Mouse (Mus musculus) forebrain, embryonic 10.5 days (tissue): Measurements from ENCODE around the gene Cacnb1. TPM values are rescaled to one million over a fixed set of nuclear protein-coding genes. Genes with fewer than 3 reads are reported as not detected.

Experiments used
- DNase-seq: peaks from one replicate; pipeline ENCODE4 v3.0.0-alpha.2; 2017; ENCODE audit warnings: low spot score; ENCODE audit errors: extremely low spot score
- H3K27ac ChIP-seq: fragments of 300-500 bp; sonication (generic); 2 replicates; pipeline ENCODE4 v1.5.1; 2016; ENCODE audit warnings: mild to moderate bottlenecking
- H3K27me3 ChIP-seq: fragments of 300-500 bp; sonication (generic); 2 replicates; pipeline ENCODE4 v1.6.1; 2016; ENCODE audit warnings: mild to moderate bottlenecking; ENCODE audit not compliant: poor library complexity, severe bottlenecking
- H3K36me3 ChIP-seq: fragments of 300-500 bp; sonication (generic); replicated peaks from 2 replicates; pipeline ENCODE4 v1.6.1; 2016; ENCODE audit warnings: mild to moderate bottlenecking, moderate library complexity
- H3K4me1 ChIP-seq: fragments of 300-500 bp; sonication (generic); 2 replicates; pipeline ENCODE4 v1.6.1; 2016
- H3K4me3 ChIP-seq: fragments of 300-500 bp; sonication (generic); 2 replicates; pipeline ENCODE4 v1.5.1; 2016; ENCODE audit warnings: mild to moderate bottlenecking, moderate library complexity
- H3K9me3 ChIP-seq: fragments of 300-500 bp; sonication (generic); 2 replicates; pipeline ENCODE4 v1.6.1; 2016; ENCODE audit warnings: mild to moderate bottlenecking, moderate library complexity
- WGBS: fragments of 180-500 bp; shearing (Covaris S2); methylation state at CpG from one replicate; pipeline ENCODE4 v1.1.7; 2016; 5-methylcytosine and 5-hydroxymethylcytosine counted together
- polyA plus RNA-seq: library from polyadenylated mRNA; unstranded; fragments of >200 nt; fragmentation: Nextera tagmentation; extraction: Ambion mirVana; gene quantifications from 2 replicates; pipeline ENCODE4 v1.2.1, GENCODE M21; 2016

Cacnb1 gene
- polyA plus RNA-seq, 1 experiment from 2014 or later: 5.3 TPM

DNA sequence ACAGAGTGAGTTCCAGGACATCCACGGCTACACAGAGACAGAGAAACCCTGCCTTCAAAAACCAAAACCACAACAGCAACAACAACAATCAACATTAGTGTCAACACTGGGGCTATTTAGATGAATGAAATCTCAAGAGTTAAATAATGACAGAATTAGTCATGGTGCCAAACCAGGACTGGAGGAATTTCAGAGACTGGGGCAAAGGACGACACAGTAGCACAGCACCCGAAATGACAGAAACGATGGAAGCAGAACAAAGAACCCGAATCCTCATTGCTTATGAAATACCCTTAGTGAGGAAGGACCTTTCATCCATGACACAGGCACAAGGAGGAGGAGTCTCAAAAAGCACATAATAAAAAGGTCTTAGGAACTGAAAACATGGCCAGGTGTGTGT, 48.7 kb downstream of the Cacnb1 start:
- Histone ChIP-seq H3K36me3 (no peaks in the 10 kb centered on the region), H3K9me3 (no peaks in the 10 kb centered on the region), H3K27me3 (no peaks in the 10 kb centered on the region), H3K27ac (no peak overlapping the region), H3K4me3 (no peak overlapping the region), H3K4me1 (peaks cover 12% of the 10 kb centered on the region)
- WGBS: 91% methylated on average over 5 of the region's 5 CpGs
- DNase-seq: no peak

DNA sequence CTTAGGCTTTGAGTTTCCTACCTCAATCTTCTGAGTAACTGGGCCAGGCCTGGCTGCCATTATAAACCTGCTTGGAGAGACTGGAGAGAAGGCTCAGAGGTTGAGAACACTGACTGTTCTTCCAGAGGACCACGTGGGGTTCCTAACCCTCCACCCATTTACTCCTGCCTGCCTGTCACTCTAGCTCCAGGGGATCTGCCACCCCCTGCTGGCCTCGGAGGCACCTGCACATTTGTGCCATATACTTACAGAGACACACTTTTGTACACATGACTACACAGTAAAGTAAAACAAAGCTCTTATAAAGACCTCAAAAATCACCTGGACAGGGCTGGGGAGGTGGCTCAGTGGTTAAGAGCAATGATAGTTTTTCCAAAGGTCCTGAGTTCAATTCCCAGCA, 50.4 kb downstream of the Cacnb1 start:
- Histone ChIP-seq H3K27me3 (0 out of 2 replicates have a peak, but pooled peaks cover 4% of the 10 kb centered on the region), H3K27ac (no peak overlapping the region), H3K9me3 (no peaks in the 10 kb centered on the region), H3K4me1 (peaks cover 12% of the 10 kb centered on the region), H3K4me3 (no peak overlapping the region), H3K36me3 (no peaks in the 10 kb centered on the region)
- no peak for DNase-seq
- 68% methylated on average over 2 of the region's 2 CpGs for WGBS

DNA sequence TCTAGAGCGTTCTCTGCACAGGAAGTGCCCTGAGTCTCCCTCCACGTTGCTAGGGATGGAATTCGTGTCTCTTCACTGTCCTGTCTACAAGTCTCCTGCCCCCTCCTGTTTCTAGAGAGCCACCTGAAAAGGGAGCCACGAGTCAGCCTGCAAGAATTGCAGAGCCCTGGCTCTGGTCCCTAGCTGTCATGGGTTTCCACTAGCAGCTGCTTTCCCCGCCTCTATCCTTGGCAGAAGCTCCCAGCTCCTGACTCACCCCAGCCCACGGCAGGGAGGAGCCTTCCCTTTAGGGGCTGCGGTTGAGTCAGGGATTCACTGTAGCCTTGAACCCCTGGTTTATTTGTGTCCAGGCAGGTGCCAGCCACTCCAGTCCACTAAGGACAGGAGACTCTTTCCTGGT, 51.6 kb downstream of the Cacnb1 start:
- 0 out of 2 replicates have a peak, but pooled peaks cover 4% of the 10 kb centered on the region for H3K27me3 ChIP-seq
- WGBS: 50% methylated on average over 7 of the region's 7 CpGs
- no peaks in the 10 kb centered on the region for H3K36me3 ChIP-seq
- no peak overlapping the region for H3K27ac ChIP-seq
- no peaks in the 10 kb centered on the region for H3K9me3 ChIP-seq
- no peak for DNase-seq
- H3K4me1 ChIP-seq: peaks cover 20% of the 10 kb centered on the region
- H3K4me3 ChIP-seq: no peak overlapping the region

DNA sequence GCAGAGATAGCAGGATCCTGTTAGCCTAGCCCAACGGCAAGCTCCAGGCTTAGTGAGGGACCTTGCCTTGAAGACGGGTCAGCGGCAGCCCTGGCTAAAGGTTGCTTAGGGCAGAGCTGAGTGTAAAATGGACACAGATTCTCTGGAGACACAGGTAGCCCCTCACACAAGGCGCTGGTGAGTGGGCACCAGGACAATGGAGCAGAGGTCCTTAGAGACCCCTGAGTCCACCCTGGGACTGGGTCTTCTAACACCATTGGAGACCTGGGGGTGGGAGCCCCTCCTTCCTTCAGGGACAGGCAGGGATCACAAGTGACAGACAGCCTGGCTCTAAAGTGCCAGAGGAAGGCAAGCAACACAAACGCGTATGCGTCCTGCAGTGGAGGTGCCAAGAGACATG, 52.1 kb downstream of the Cacnb1 start:
- Histone ChIP-seq H3K4me1 (peaks cover 19% of the 10 kb centered on the region), H3K36me3 (no peaks in the 10 kb centered on the region), H3K27me3 (0 out of 2 replicates have a peak, but pooled peaks cover 4% of the 10 kb centered on the region), H3K4me3 (no peak overlapping the region), H3K27ac (no peak overlapping the region), H3K9me3 (no peaks in the 10 kb centered on the region)
- DNase-seq: no peak
- WGBS: 86% methylated on average over 7 of the region's 7 CpGs

DNA sequence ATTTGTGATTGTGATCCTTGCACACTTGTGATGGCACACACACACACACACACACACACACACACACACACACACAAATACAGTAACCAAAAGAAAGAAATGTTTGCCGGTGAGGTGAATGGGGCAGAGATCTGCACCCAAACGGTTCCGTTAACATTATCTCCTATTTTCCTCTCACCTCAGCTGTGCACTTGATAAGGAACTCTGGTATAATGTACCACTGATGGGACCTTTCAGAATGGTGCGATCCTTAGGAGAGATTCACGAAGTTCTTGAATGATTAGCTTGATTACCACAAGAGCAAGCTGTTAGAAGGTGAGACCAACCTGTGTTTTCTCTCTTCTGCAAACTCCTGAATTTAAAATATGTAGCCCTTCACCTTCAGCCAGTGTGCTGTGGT, 54.4 kb downstream of the Cacnb1 start:
- Histone ChIP-seq H3K27ac (no peak overlapping the region), H3K9me3 (no peaks in the 10 kb centered on the region), H3K27me3 (0 out of 2 replicates have a peak, but pooled peaks cover 4% of the 10 kb centered on the region), H3K4me3 (no peak overlapping the region), H3K36me3 (no peaks in the 10 kb centered on the region), H3K4me1 (peaks cover 8% of the 10 kb centered on the region; the same call in 1 of the 2 replicates)
- DNase-seq: no peak
- WGBS: 87% methylated on average over 5 of the region's 5 CpGs

DNA sequence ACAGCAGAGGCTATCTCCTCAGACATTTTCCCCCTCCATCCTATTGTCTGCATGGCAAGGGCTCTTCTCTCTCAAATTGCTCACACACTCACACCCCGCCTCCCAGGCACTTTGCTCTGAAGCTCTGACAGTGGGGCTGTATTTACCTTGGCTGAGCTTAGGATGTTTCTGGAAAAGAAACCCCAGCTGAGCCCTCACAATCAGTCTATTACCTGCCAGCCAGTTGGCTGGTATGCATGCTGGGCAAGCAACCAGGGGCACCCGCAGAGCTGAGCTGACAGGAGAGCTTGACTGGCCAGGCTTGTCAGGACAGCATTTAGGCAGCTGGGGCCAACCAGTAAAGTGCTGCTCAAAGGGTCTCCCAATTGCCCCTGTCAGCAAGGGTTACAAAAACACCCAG, 55.7 kb downstream of the Cacnb1 start:
- H3K9me3 ChIP-seq: no peaks in the 10 kb centered on the region
- DNase-seq: no peak
- H3K4me1 ChIP-seq: peaks cover 8% of the 10 kb centered on the region; the same call in 1 of the 2 replicates
- 0 out of 2 replicates have a peak, but pooled peaks cover 4% of the 10 kb centered on the region for H3K27me3 ChIP-seq
- 44% methylated on average over 2 of the region's 2 CpGs for WGBS
- H3K27ac ChIP-seq: no peak overlapping the region
- no peak overlapping the region for H3K4me3 ChIP-seq
- H3K36me3 ChIP-seq: no peaks in the 10 kb centered on the region

DNA sequence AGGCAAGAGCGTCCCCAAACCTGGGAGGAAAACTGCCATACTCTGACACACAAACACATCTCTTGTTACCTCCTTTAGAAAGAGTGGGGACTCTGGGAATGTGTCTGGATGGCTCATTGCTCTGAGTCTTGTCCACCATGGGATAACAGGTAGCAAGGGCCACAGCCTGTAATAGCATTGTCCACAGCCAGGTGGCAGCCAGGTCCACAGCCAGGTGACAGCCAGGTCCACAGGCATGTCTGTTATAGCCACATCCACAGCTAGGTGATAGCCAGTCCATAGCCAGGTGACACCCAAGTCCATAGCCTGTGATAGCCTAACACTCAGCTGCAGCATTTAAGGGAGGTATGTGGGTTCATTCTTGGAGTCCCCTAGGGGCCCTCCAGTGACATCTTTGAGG, 61.9 kb downstream of the Cacnb1 start:
- 89% methylated on average over 1 of the region's 1 CpGs for WGBS
- H3K36me3 ChIP-seq: no peaks in the 10 kb centered on the region
- no peaks in the 10 kb centered on the region for H3K27me3 ChIP-seq
- H3K4me1 ChIP-seq: peaks cover 19% of the 10 kb centered on the region
- H3K27ac ChIP-seq: no peak overlapping the region
- no peaks in the 10 kb centered on the region for H3K9me3 ChIP-seq
- H3K4me3 ChIP-seq: no peak overlapping the region
- no peak for DNase-seq

DNA sequence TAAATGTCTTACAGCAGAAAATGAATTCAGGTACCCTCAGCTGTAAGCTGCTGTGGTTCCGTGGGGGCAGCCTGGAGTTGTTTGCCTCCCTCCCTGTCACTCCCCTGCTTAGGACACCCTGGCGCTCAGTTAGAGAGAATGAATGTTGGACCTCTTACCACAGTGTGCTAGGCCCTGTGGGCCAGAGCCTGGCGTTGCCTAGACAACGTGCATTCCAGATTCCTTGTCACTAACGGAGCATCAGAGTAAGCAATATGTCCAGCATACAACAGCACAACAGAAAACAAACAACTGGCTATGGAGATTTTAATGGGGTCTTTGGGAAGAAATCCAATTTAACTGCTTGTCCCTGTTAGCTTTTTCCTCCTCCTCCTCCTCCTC, 63.5 kb downstream of the Cacnb1 start:
- H3K9me3 ChIP-seq: no peaks in the 10 kb centered on the region
- no peak overlapping the region for H3K4me3 ChIP-seq
- H3K27ac ChIP-seq: peak overlapping the region; percentile 71
- H3K27me3 ChIP-seq: no peaks in the 10 kb centered on the region
- H3K36me3 ChIP-seq: no peaks in the 10 kb centered on the region
- H3K4me1 ChIP-seq: peaks cover 29% of the 10 kb centered on the region
- 59% methylated on average over 5 of the region's 5 CpGs for WGBS
- no peak for DNase-seq

DNA sequence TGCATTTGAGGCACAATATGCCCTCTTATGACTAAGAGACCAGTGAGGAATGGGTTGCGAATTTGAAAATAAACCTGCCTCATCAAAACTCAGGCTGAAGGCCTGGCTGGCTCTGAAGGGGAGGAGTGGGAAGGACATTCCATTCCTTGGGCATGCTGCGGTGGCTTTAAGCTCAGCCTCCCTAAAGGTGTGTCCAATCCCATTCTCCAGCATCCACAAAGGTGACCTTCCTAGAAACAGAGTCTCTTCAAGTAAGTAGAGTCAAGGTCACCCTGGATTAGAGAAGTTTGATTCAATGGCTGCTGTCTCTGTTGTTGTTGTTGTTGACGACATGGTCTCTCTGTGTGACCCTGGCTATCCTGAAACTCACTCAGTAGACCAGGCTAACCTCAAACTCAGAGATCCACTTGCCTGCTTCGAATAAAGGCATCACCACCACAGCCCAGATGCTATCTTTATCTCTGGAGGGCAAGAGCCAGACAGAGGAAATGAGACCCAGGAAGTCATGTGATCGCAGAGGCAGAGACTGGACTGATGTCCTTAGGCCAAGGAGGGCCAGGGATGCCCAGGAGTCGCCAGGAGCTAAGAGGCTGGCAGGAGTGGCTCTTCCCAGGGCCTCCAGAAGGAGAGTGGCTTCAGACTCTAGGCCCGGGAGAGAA, 64.1 kb downstream of the Cacnb1 start:
- Histone ChIP-seq H3K27ac (peak overlapping the region; percentile 71), H3K4me3 (no peak overlapping the region), H3K27me3 (no peaks in the 10 kb centered on the region), H3K36me3 (no peaks in the 10 kb centered on the region), H3K9me3 (no peaks in the 10 kb centered on the region), H3K4me1 (peaks cover 30% of the 10 kb centered on the region)
- WGBS: 84% methylated on average over 7 of the region's 7 CpGs
- no peak for DNase-seq

DNA sequence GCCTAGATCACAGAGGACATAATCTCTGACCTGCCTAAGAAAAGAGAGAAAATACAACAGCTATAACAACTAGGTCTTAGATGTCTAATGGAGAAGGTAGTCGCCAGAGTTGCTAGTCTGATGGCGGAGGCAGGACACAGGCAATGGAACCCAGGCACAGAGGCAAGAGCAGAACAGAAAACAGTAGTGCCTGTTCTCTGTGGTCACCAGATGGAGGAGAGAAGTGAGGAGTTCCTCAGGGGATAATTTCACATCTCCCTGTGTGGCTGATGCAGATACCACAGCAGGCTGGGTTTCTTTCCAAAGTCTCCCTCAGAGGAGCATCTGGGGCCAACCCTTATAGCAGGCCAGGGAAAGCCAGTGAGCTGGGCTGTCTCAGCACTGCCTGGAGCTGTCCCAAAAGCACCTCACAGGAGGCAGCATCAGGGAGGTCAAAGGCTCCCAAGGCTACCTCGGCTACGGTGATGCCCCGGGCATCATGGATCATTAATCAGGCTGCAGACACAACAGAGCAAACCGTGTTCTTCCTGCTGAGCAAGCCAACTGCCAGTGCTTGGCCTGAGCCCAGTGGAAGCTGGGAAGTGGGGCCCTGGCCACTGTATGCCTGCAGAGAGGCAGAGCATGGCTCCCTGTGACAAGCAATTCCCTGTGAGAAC, 65.8 kb downstream of the Cacnb1 start:
- 73% methylated on average over 6 of the region's 6 CpGs for WGBS
- Histone ChIP-seq H3K36me3 (no peaks in the 10 kb centered on the region), H3K4me3 (no peak overlapping the region), H3K27ac (no peak overlapping the region), H3K27me3 (no peaks in the 10 kb centered on the region), H3K9me3 (no peaks in the 10 kb centered on the region), H3K4me1 (peaks cover 30% of the 10 kb centered on the region)
- DNase-seq: no peak

DNA sequence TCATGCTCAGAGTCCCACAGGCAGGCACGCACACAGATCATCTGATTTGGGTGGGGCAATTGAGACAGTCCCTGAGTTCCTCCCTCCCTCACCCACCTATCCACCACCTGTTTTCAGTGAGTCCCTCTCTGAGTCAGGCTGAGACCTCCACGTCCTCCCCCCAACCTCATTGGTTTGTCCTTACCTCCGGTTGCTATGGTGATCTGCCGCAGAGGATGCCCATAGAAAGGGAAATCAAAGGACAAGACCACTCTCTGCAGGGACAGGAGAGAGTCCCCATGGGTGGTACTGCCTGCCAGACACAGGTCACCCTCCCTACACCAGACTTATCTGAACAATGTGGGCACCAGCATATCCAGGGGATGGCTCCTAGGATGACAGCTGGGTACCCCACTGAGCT, 66.9 kb downstream of the Cacnb1 start:
- no peak for DNase-seq
- H3K4me1 ChIP-seq: peaks cover 31% of the 10 kb centered on the region
- 56% methylated on average over 4 of the region's 4 CpGs for WGBS
- H3K9me3 ChIP-seq: no peaks in the 10 kb centered on the region
- H3K27me3 ChIP-seq: no peaks in the 10 kb centered on the region
- H3K4me3 ChIP-seq: no peak overlapping the region; the same call in 1 of the 2 replicates
- 0 out of 2 replicates have a peak overlapping the region, but pooled peaks have one; percentile 40 for H3K27ac ChIP-seq
- no peaks in the 10 kb centered on the region for H3K36me3 ChIP-seq

DNA sequence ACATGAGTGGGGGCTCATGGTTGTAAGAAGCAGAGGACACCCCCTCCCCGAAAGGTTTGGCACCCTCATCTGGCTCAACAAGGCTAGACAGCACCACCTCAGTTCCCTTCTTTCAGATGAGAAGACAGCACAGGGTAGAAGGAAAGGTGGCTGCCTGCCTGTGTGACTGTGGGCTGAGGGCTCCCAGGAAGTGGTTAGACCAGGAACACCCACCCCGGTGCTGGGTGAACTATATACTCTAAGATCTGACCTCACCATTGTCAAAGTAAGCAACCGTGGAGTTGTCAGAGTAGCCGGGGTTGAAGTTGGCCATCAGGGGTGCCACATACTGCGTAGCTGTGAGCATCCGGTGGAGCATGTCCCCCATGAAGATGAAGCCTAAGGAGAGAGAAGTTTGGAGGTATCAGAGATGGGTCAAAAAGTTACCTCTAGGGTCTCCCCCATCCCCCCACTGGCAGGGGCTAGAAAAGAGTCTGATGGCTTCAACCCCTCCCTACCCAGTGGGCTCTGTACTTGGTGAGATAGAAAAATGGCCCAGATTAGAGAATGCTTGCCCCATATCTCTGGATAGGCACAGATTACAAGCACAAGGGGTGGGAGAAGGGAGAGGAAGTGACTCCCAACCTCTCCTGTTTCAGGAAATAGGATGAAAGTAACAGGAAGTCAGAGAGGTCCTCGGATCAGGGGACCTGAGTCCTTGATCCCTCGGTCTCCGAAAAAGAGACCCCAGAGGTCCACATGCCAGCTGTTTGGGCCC, 67.5 kb downstream of the Cacnb1 start:
- DNase-seq: no peak
- WGBS: 89% methylated on average over 9 of the region's 9 CpGs
- Histone ChIP-seq H3K27me3 (no peaks in the 10 kb centered on the region), H3K9me3 (no peaks in the 10 kb centered on the region), H3K27ac (0 out of 2 replicates have a peak overlapping the region, but pooled peaks have one; percentile 8), H3K4me3 (no peak overlapping the region), H3K4me1 (peaks cover 37% of the 10 kb centered on the region), H3K36me3 (no peaks in the 10 kb centered on the region)
